Mouse (Mus musculus): ENCODE data around the gene Spata31d1a.

DNA sequence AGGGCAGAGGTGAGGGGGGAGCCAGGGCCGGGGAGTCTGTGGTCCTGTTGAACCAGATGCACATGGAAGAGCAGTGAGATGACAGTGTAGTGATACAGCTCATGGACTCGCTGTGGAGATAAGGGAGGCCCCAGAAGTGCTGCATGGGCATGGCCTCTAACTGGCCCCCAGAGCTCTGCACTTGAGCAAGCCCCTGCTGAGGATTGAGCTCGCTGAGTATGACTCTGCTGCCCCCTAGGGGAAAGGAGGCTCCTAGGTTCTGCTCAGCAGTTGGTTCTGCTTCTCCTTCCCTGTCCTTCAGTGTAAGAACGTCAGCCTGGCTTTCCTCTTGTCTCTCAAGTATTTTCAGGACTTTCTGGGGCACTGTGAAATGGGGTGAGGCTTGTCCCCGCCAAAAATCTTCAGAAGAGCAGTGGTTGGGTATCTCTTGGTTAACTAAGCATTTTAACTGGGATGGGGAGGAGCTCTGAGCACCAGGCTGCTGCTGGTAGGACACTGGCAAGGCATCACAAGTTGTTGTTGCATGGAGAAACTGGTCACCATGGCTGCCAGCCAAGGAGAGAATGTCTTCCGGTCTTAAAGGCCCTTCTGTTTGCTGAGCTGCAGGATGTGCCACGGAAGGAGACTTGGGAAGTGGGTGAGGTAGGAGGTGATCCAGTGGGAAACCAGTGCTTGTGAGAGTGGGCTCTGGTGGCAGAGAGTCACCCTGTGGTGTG lies 18.4 kb upstream of the Spata31d1a start:
- TF ChIP-seq EP300 (IDR thresholded peaks at IDR 0.05; ENCODE audit: low read length) (no peak), BHLHE40 (IDR thresholded peaks at IDR 0.05; ENCODE audit: low read depth, low read length) (no peak), MAZ (IDR thresholded peaks at IDR 0.05; ENCODE audit: low read depth, low read length) (no peak), MYC (IDR thresholded peaks at IDR 0.05; ENCODE audit: low read depth, low read length) (no peak), SMC3 (IDR thresholded peaks at IDR 0.05; ENCODE audit: low read depth, low read length) (peak; percentile 90), POLR2AphosphoS2 (IDR thresholded peaks at IDR 0.05; ENCODE audit: low read depth, low read length) (no peak), RCOR1 (conservative IDR thresholded peaks at IDR 0.05; ENCODE audit: low read depth, low read length) (no peak), CTCF (conservative IDR thresholded peaks at IDR 0.05 in 1 of 2, IDR thresholded peaks at IDR 0.05 in 1 of 2; ENCODE audit: low read depth in 2 of 2, low read length in 2 of 2) (peak; percentile 85 to 96), E2F4 (IDR thresholded peaks at IDR 0.05; ENCODE audit: insufficient replicate concordance, low read depth, low read length) (no peak), KAT2A (IDR thresholded peaks at IDR 0.05; ENCODE audit: insufficient replicate concordance, low read length) (no peak), ZC3H11A (IDR thresholded peaks at IDR 0.05; ENCODE audit: low read depth, low read length) (peak; percentile 66), MAX (IDR thresholded peaks at IDR 0.05; ENCODE audit: low read length) (no peak), GABPA (IDR thresholded peaks at IDR 0.05; ENCODE audit: insufficient replicate concordance, low read depth, low read length) (no peak)

All from CH12.LX (cell line).